Mouse (Mus musculus) midbrain, embryonic 11.5 days (tissue): ENCODE data around the gene Plcxd2. TPM values are rescaled to one million over a fixed set of nuclear protein-coding genes. Genes with fewer than 3 reads are reported as not detected.

ENCODE experiments used
- ATAC-seq: fragments of 200-750 bp; cut with Nextera tagmentation; 2 replicates; pipeline ENCODE4 v1.8.0; 2017; ENCODE audit warnings: moderate TSS enrichment, moderate library complexity; ENCODE audit not compliant: low FRiP score
- DNase-seq: peaks from one replicate; pipeline ENCODE4 v3.0.0; 2015; ENCODE audit warnings: low spot score; ENCODE audit errors: missing footprints
- H3K27ac ChIP-seq: fragments of 300-500 bp; sonication (generic); 2 replicates; pipeline ENCODE4 v1.5.1; 2014; ENCODE audit warnings: low read depth, low read length
- H3K27me3 ChIP-seq: fragments of 300-500 bp; sonication (generic); 2 replicates; pipeline ENCODE4 v1.6.1; 2014; ENCODE audit warnings: mild to moderate bottlenecking, low read length, moderate library complexity, mixed read lengths; ENCODE audit not compliant: control insufficient read depth, insufficient read depth
- H3K36me3 ChIP-seq: fragments of 300-500 bp; sonication (generic); 2 replicates; pipeline ENCODE4 v1.6.1; 2014; ENCODE audit warnings: mild to moderate bottlenecking, low read length, moderate library complexity, mixed read lengths; ENCODE audit not compliant: control insufficient read depth, insufficient read depth
- H3K4me1 ChIP-seq: fragments of 300-500 bp; sonication (generic); 2 replicates; pipeline ENCODE4 v1.6.1; 2014; ENCODE audit warnings: low read length; ENCODE audit not compliant: control insufficient read depth, insufficient read depth
- H3K4me2 ChIP-seq: fragments of 300-500 bp; sonication (generic); 2 replicates; pipeline ENCODE4 v1.6.1; 2014; ENCODE audit warnings: mild to moderate bottlenecking, moderate library complexity
- H3K4me3 ChIP-seq: fragments of 300-500 bp; sonication (generic); 2 replicates; pipeline ENCODE4 v1.5.1; 2014; ENCODE audit warnings: low read depth, low read length
- H3K9ac ChIP-seq: fragments of 300-500 bp; sonication (generic); 2 replicates; pipeline ENCODE4 v1.6.1; 2014; ENCODE audit warnings: low read length
- H3K9me3 ChIP-seq: fragments of 300-500 bp; sonication (generic); 2 replicates; pipeline ENCODE4 v1.6.1; 2016; ENCODE audit warnings: low read length; ENCODE audit not compliant: control insufficient read depth
- WGBS: fragments of 180-500 bp; shearing (Covaris S2); extraction: QIAGEN DNeasy Blood & Tissue Kit; methylation state at CpG from one replicate; pipeline ENCODE4 v1.1.7; 2014; 5-methylcytosine and 5-hydroxymethylcytosine counted together
- polyA plus RNA-seq: library from polyadenylated mRNA; unstranded; fragments of >200 nt; fragmentation: Nextera tagmentation; extraction: Ambion mirVana; gene quantifications from 2 replicates; pipeline ENCODE4 v1.2.1, GENCODE M21; 2014

Plcxd2 gene
- polyA plus RNA-seq, 1 experiment from 2014 or later = 3.4 TPM

DNA sequence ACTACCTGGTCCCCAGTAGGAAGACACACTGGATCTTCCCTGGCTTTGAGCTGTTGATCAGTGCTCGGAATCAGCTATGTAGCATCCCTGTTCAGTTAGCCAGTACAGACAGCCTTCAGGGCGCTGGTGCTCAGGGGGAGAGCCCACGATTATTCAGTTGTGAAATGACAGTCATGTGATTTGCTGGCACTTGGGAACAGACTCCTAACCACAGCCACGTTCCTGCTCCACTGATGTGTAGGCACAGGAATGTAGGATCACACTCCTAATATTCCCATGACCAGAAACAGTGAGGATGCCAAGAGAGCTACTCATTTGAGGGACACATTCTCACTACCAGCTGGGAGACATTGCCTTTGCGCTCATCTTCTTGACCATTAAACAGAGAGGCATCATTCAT is 41.3 kb downstream of the Plcxd2 start:
- WGBS = 80% methylated on average over 5 of the region's 5 CpGs
- H3K9me3 ChIP-seq = no peaks in the 10 kb centered on the region
- no peaks in the 10 kb centered on the region for H3K27me3 ChIP-seq
- H3K4me2 ChIP-seq = no peak overlapping the region
- no peak overlapping the region for H3K4me3 ChIP-seq
- DNase-seq = no peak
- no peak for ATAC-seq
- no peaks in the 10 kb centered on the region for H3K36me3 ChIP-seq
- H3K27ac ChIP-seq = no peak overlapping the region
- no peaks in the 10 kb centered on the region for H3K4me1 ChIP-seq
- H3K9ac ChIP-seq = no peak overlapping the region

- no peak overlapping the region for H3K27ac ChIP-seq
- peak; percentile 94 for DNase-seq
These were observed 42.5 kb downstream of the Plcxd2 start for GRCm38 (mm10) chr16:45967471-45967870.

GRCm38 (mm10) chr16:45966604-45967003 is 43.4 kb downstream of the Plcxd2 start:
- no peaks in the 10 kb centered on the region for H3K9me3 ChIP-seq
- DNase-seq (peak; percentile 84), ATAC-seq (no peak)
- no peak overlapping the region for H3K4me3 ChIP-seq
- H3K4me2 ChIP-seq = no peak overlapping the region
- no peaks in the 10 kb centered on the region for H3K36me3 ChIP-seq
- no peaks in the 10 kb centered on the region for H3K27me3 ChIP-seq
- H3K4me1 ChIP-seq = no peaks in the 10 kb centered on the region
- H3K9ac ChIP-seq = no peak overlapping the region
- H3K27ac ChIP-seq = no peak overlapping the region
- 86% methylated on average over 5 of the region's 5 CpGs for whole genome bisulfite sequencing

More at GRCm38 (mm10) chr16:45967471-45967870, 42.5 kb downstream of the Plcxd2 start:
- peak; percentile 88 for ATAC-seq
- Histone ChIP-seq H3K27me3 (no peaks in the 10 kb centered on the region), H3K36me3 (no peaks in the 10 kb centered on the region), H3K4me1 (no peaks in the 10 kb centered on the region), H3K9ac (no peak overlapping the region), H3K4me3 (no peak overlapping the region), H3K9me3 (no peaks in the 10 kb centered on the region), H3K4me2 (no peak overlapping the region)
- 16% methylated on average over 7 of the region's 7 CpGs for WGBS

- Histone ChIP-seq H3K4me3 (no peak overlapping the region), H3K4me1 (no peaks in the 10 kb centered on the region), H3K9ac (no peak overlapping the region), H3K27me3 (no peaks in the 10 kb centered on the region), H3K27ac (no peak overlapping the region), H3K4me2 (no peak overlapping the region), H3K9me3 (no peaks in the 10 kb centered on the region), H3K36me3 (no peaks in the 10 kb centered on the region)
- ATAC-seq (no peak), DNase-seq (no peak)
- WGBS = 89% methylated on average over 6 of the region's 6 CpGs
These were observed 45.2 kb downstream of the Plcxd2 start for GRCm38 (mm10) chr16:45964777-45965176.

GRCm38 (mm10) chr16:45963837-45964236 is 46.2 kb downstream of the Plcxd2 start:
- ATAC-seq = no peak
- Histone ChIP-seq H3K4me2 (no peak overlapping the region), H3K27me3 (no peaks in the 10 kb centered on the region), H3K4me3 (no peak overlapping the region), H3K36me3 (no peaks in the 10 kb centered on the region), H3K9me3 (no peaks in the 10 kb centered on the region), H3K27ac (no peak overlapping the region), H3K4me1 (no peaks in the 10 kb centered on the region), H3K9ac (no peak overlapping the region)
- DNase-seq = no peak
- 88% methylated on average over 8 of the region's 8 CpGs for WGBS

DNA sequence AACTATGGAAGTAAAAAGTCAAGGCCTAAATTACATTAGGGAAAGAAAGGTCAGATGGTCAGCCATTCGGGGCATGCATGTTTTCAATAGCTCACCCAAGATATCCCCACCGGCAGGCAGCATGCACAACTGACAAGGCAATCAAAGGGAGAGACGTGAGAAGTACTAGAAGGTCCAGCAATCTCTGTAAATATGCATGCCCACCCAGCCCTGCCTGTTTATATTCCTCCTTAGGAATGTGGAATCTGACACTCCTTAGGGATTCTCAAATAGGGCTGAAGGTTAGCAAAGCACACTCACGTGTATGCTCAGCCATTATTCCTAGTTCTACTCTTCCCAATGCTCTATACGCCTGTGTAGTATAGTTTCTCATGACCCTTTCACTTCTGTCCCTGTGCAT is 46.9 kb downstream of the Plcxd2 start:
- Histone ChIP-seq H3K9ac (no peak overlapping the region), H3K4me2 (no peak overlapping the region), H3K4me1 (no peaks in the 10 kb centered on the region), H3K27me3 (no peaks in the 10 kb centered on the region), H3K27ac (no peak overlapping the region), H3K9me3 (no peaks in the 10 kb centered on the region), H3K4me3 (no peak overlapping the region), H3K36me3 (no peaks in the 10 kb centered on the region)
- WGBS = 79% methylated on average over 5 of the region's 5 CpGs
- no peak for ATAC-seq
- DNase-seq = no peak

GRCm38 (mm10) chr16:45960978-45961377 is 49.0 kb downstream of the Plcxd2 start:
- ATAC-seq (no peak), DNase-seq (no peak)
- Histone ChIP-seq H3K9me3 (no peaks in the 10 kb centered on the region), H3K9ac (no peak overlapping the region), H3K4me1 (no peaks in the 10 kb centered on the region), H3K36me3 (no peaks in the 10 kb centered on the region), H3K4me3 (no peak overlapping the region), H3K27me3 (no peaks in the 10 kb centered on the region), H3K4me2 (no peak overlapping the region), H3K27ac (no peak overlapping the region)
- WGBS = 79% methylated on average over 3 of the region's 3 CpGs

DNA sequence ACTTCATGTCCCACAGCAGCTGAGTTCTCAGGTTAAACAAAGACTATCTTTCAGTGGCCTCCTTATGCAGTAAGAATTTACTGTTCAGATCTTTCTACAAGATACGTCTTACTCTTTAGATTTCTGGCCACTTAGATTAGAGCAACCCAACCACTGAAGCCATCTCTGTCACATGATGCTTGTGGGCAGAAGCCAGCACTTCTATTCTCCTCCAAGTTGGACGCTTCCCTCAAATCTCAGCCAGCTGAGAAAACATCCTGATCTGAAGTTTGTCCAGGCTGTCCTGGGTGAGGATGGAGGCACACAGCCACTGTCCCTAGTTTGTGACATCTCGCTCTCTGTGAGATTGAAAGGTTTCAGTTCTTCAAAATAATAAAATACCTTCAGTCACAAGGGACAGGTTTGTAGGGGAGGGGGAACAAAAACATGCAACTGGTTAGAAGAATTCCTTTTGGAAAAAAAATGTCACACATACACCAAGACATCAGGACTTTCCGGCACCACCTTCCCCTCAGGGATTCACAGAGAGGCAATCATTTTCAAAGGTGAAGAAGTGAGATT is 53.5 kb downstream of the Plcxd2 start:
- Histone ChIP-seq H3K27ac (no peak overlapping the region), H3K9me3 (no peaks in the 10 kb centered on the region), H3K4me3 (no peak overlapping the region), H3K4me2 (no peak overlapping the region), H3K27me3 (no peaks in the 10 kb centered on the region), H3K9ac (no peak overlapping the region), H3K4me1 (no peaks in the 10 kb centered on the region), H3K36me3 (no peaks in the 10 kb centered on the region)
- DNase-seq (no peak), ATAC-seq (no peak)
- 83% methylated on average over 4 of the region's 4 CpGs for WGBS

GRCm38 (mm10) chr16:45953394-45953793 is 56.6 kb downstream of the Plcxd2 start, which contains the start of gene Phldb2:
Gene Phldb2, minus strand, starts transcription at chr16:45953598.
- H3K4me1 ChIP-seq = no peaks in the 10 kb centered on the region
- H3K9ac ChIP-seq = no peak within 1 kb of the TSS
- H3K4me3 ChIP-seq = no peak within 1 kb of the TSS
- DNase-seq = no peak
- H3K27ac ChIP-seq = no peak within 1 kb of the TSS
- no peaks in the 10 kb centered on the region for H3K27me3 ChIP-seq
- H3K36me3 ChIP-seq = no peaks in the 10 kb centered on the region
- ATAC-seq = no peak
- no peak within 1 kb of the TSS for H3K4me2 ChIP-seq
- no peaks in the 10 kb centered on the region for H3K9me3 ChIP-seq
- 91% methylated on average over 4 of the region's 4 CpGs for WGBS
